Mouse (Mus musculus): ENCODE results near the gene Acot7. TPM values are rescaled to one million over a fixed set of nuclear protein-coding genes. Genes with fewer than 3 reads are reported as not detected.

Acot7 gene
- polyA plus RNA-seq, 1 experiment from 2014 or later, result 12.0 TPM

DNA sequence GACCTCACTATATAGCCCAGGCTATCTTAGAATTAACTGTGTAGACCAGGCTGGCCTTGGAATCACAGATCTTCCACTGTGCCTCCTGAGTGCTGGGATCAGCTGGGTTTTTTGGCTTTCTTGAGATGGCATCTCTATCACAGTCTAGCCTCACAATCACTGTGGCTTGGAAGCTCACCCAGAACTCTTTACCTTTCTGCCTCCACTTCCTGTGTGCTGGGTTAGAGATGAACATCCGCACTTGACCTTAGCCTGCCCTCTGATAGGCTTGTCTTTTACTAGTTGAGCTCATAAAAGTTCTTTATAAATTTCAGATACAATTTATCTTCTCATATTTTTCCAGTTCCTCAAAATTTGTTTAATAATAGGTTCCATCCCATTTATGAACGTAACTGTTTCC, 10.7 kb downstream of the Acot7 start:
- no peak overlapping the region for H3K4me2 ChIP-seq (ENCODE audit: low read depth, low read length)
- 85% methylated on average over 2 of the region's 2 CpGs for WGBS (ENCODE audit: insufficient replicate concordance)
- H3K27me3 ChIP-seq (ENCODE audit: insufficient read depth, low read length), result no peaks in the 10 kb centered on the region
- H3K9me3 ChIP-seq (ENCODE audit: low read length), result no peaks in the 10 kb centered on the region
- no peaks in the 10 kb centered on the region for H3K36me3 ChIP-seq (replicated peaks; ENCODE audit: insufficient read depth, low read length)
- DNase-seq, result no peak
- H3K4me1 ChIP-seq (ENCODE audit: insufficient read depth), result peaks cover 19% of the 10 kb centered on the region
- H3K9ac ChIP-seq (replicated peaks), result no peak overlapping the region
- no peak for ATAC-seq
- H3K4me3 ChIP-seq (ENCODE audit: low read depth, low read length), result no peak overlapping the region
- TF ChIP-seq CTCF (IDR thresholded peaks at IDR 0.05; ENCODE audit: low read depth), result no peak
- no peak for TF ChIP-seq EP300 (IDR thresholded peaks at IDR 0.05; ENCODE audit: low read depth)
- H3K27ac ChIP-seq (ENCODE audit: low read depth), result no peak overlapping the region

DNA sequence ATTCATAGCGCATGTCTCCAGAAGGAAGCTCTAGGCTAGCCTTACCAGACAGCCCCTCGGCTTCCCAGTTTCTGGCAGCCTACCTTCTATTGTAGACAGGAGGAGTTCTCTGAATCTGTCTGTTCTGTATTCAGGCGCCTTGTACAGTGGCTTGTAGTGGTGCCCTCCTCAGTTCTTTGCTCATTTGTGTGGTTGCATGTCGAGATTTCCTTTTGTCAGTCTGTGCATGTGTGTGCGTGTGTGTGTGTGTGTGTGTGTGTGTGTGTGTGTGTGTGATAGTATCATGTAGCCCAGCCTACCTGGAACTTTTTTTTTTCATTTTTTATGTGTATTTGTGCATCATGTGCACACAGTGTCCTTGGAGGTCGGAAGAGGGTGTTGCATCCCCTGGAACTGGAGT, 11.1 kb downstream of the Acot7 start:
- H3K9ac ChIP-seq (replicated peaks), result no peak overlapping the region
- TF ChIP-seq EP300 (IDR thresholded peaks at IDR 0.05; ENCODE audit: low read depth) (no peak), CTCF (IDR thresholded peaks at IDR 0.05; ENCODE audit: low read depth) (no peak)
- H3K9me3 ChIP-seq (ENCODE audit: low read length), result no peaks in the 10 kb centered on the region
- H3K27ac ChIP-seq (ENCODE audit: low read depth), result no peak overlapping the region
- WGBS (ENCODE audit: insufficient replicate concordance), result 71% methylated on average over 6 of the region's 6 CpGs
- DNase-seq (no peak), ATAC-seq (no peak)
- no peak overlapping the region for H3K4me2 ChIP-seq (ENCODE audit: low read depth, low read length)
- no peaks in the 10 kb centered on the region for H3K36me3 ChIP-seq (replicated peaks; ENCODE audit: insufficient read depth, low read length)
- H3K27me3 ChIP-seq (ENCODE audit: insufficient read depth, low read length), result no peaks in the 10 kb centered on the region
- no peak overlapping the region for H3K4me3 ChIP-seq (ENCODE audit: low read depth, low read length)
- peaks cover 19% of the 10 kb centered on the region for H3K4me1 ChIP-seq (ENCODE audit: insufficient read depth)

DNA sequence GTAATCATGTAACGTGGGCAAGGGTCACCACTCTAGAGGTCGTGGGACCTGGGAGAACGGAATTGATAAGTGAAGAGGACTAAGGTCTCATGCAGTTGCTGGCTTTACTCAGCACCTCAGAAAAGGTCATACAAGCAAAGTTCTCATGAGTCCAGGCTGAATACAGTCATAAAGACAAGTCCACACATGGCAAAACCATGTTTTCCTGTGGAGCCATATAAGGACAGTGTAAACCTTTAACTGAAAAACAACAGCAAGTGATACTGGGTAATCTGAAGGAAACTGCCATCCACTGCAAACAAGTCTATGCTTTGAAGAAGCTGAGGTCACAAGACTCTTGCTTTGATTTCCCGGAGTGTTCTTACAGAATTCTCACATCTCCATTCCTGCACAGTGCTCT, 11.8 kb downstream of the Acot7 start:
- Histone ChIP-seq H3K27ac (ENCODE audit: low read depth) (no peak overlapping the region), H3K36me3 (replicated peaks; ENCODE audit: insufficient read depth, low read length) (no peaks in the 10 kb centered on the region), H3K4me3 (ENCODE audit: low read depth, low read length) (no peak overlapping the region), H3K9me3 (ENCODE audit: low read length) (no peaks in the 10 kb centered on the region), H3K27me3 (ENCODE audit: insufficient read depth, low read length) (no peaks in the 10 kb centered on the region), H3K4me1 (ENCODE audit: insufficient read depth) (peaks cover 19% of the 10 kb centered on the region), H3K9ac (replicated peaks) (no peak overlapping the region), H3K4me2 (ENCODE audit: low read depth, low read length) (no peak overlapping the region)
- 66% methylated on average over 4 of the region's 4 CpGs for WGBS (ENCODE audit: insufficient replicate concordance)
- DNase-seq, result no peak
- no peak for TF ChIP-seq EP300 (IDR thresholded peaks at IDR 0.05; ENCODE audit: low read depth)
- TF ChIP-seq CTCF (IDR thresholded peaks at IDR 0.05; ENCODE audit: low read depth), result no peak
- ATAC-seq, result no peak

DNA sequence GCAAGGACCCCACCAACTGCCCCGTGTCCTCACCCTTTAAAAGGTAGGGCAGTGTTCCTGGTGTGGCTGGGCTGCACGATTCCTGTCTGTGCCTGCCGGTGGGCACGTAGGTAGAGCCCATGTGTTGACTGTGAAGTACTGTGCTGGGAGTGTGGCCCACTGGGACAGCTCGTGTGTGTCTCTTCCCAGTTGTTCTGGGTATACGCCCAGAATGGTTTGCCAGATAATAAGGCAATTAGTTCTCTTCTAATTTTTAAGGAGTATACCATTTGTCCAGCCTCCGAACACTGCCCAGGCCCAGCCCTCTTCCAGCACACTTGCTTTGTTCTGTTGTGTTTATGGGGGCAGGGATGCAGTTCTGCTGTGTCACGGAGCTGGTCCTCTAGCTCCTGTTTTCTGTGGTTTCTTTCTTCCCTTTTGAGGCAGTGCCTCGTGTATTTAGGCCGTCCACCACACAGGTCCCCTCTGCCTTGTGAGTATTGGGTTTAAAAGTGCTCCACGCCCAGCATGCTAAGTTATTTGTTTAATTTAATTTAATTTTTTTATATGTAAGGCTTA, 12.2 kb downstream of the Acot7 start:
- Histone ChIP-seq H3K36me3 (replicated peaks; ENCODE audit: insufficient read depth, low read length) (no peaks in the 10 kb centered on the region), H3K9me3 (ENCODE audit: low read length) (no peaks in the 10 kb centered on the region), H3K27ac (ENCODE audit: low read depth) (0 out of 2 replicates have a peak overlapping the region, but pooled peaks have one; percentile 0), H3K9ac (replicated peaks) (no peak overlapping the region), H3K27me3 (ENCODE audit: insufficient read depth, low read length) (no peaks in the 10 kb centered on the region), H3K4me1 (ENCODE audit: insufficient read depth) (peaks cover 19% of the 10 kb centered on the region), H3K4me3 (ENCODE audit: low read depth, low read length) (no peak overlapping the region), H3K4me2 (ENCODE audit: low read depth, low read length) (no peak overlapping the region)
- TF ChIP-seq CTCF (IDR thresholded peaks at IDR 0.05; ENCODE audit: low read depth) (no peak), EP300 (IDR thresholded peaks at IDR 0.05; ENCODE audit: low read depth) (no peak)
- ATAC-seq, result peak; percentile 20; the same call in 1 of the 2 replicates
- DNase-seq, result no peak
- 39% methylated on average over 11 of the region's 11 CpGs for WGBS (ENCODE audit: insufficient replicate concordance)

DNA sequence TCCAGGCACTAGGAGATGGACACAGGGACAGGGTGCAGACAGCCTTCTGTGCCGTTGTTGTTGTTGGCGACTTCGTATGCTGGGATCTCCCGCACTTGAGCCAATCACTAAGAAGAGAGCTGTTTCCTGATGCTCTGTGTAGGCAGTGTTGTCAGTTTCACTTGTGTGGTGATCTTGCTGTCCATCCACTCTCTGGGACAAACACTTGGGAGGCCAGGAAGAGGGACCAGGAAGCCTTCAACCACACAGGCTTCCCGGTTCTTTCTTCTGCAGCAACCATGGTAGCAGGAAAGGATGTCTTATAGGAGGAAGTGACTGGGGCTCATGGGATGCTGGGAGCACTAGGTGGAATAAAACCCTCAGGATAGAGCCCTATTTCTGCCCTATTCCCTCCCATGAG, 12.8 kb downstream of the Acot7 start:
- Histone ChIP-seq H3K9me3 (ENCODE audit: low read length) (no peaks in the 10 kb centered on the region), H3K27me3 (ENCODE audit: insufficient read depth, low read length) (no peaks in the 10 kb centered on the region), H3K4me3 (ENCODE audit: low read depth, low read length) (no peak overlapping the region), H3K36me3 (replicated peaks; ENCODE audit: insufficient read depth, low read length) (no peaks in the 10 kb centered on the region), H3K4me2 (ENCODE audit: low read depth, low read length) (0 out of 2 replicates have a peak overlapping the region, but pooled peaks have one; percentile 4), H3K27ac (ENCODE audit: low read depth) (no peak overlapping the region), H3K4me1 (ENCODE audit: insufficient read depth) (peaks cover 19% of the 10 kb centered on the region), H3K9ac (replicated peaks) (no peak overlapping the region)
- TF ChIP-seq EP300 (IDR thresholded peaks at IDR 0.05; ENCODE audit: low read depth), result no peak
- TF ChIP-seq CTCF (IDR thresholded peaks at IDR 0.05; ENCODE audit: low read depth), result no peak
- no peak for ATAC-seq
- 39% methylated on average over 5 of the region's 5 CpGs for WGBS (ENCODE audit: insufficient replicate concordance)
- DNase-seq, result no peak

DNA sequence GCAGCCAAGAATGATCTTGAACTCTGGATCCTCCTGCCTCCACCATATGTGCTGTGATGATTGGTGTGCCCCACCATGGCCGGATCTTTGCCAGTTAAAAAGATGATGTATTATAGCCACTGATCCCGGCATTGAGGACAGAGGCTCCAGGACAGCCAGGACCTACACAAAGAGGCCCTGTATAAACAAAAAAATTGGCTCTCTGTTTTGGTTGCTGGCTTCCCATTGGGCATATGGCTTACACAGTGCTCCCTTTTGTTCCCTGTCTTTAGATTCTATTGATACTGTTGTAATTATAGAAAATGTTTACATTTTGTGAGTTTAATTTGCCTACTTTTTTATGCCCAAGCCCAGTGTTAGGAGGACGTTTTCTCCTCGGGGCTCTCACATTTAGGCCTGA, 14.6 kb downstream of the Acot7 start:
- TF ChIP-seq CTCF (IDR thresholded peaks at IDR 0.05; ENCODE audit: low read depth) (no peak), EP300 (IDR thresholded peaks at IDR 0.05; ENCODE audit: low read depth) (no peak)
- Histone ChIP-seq H3K4me1 (ENCODE audit: insufficient read depth) (peaks cover 6% of the 10 kb centered on the region; the same call in 1 of the 2 replicates), H3K27ac (ENCODE audit: low read depth) (no peak overlapping the region), H3K4me3 (ENCODE audit: low read depth, low read length) (no peak overlapping the region), H3K9me3 (ENCODE audit: low read length) (no peaks in the 10 kb centered on the region), H3K27me3 (ENCODE audit: insufficient read depth, low read length) (no peaks in the 10 kb centered on the region), H3K4me2 (ENCODE audit: low read depth, low read length) (no peak overlapping the region), H3K9ac (replicated peaks) (no peak overlapping the region), H3K36me3 (replicated peaks; ENCODE audit: insufficient read depth, low read length) (no peaks in the 10 kb centered on the region)
- DNase-seq (no peak), ATAC-seq (no peak)
- WGBS (ENCODE audit: insufficient replicate concordance), result 61% methylated on average over 4 of the region's 4 CpGs
